Mouse (Mus musculus) hindbrain, embryonic 14.5 days (tissue): Measurements from ENCODE around the gene Slc44a5. TPM values are rescaled to one million over a fixed set of nuclear protein-coding genes. Genes with fewer than 3 reads are reported as not detected.

Source experiments
- ATAC-seq: fragments of 200-750 bp; cut with Nextera tagmentation; 2 replicates; pipeline ENCODE4 v1.8.0; 2017; ENCODE audit warnings: moderate number of reproducible peaks, mild to moderate bottlenecking, moderate TSS enrichment, moderate library complexity; ENCODE audit not compliant: low FRiP score
- DNase-seq: peaks from one replicate; pipeline ENCODE4 v3.0.0-alpha.2; 2015; ENCODE audit warnings: low spot score
- H3K27ac ChIP-seq: fragments of 300-500 bp; sonication (generic); 2 replicates; pipeline ENCODE4 v1.5.1; 2014; ENCODE audit warnings: mild to moderate bottlenecking, moderate library complexity
- H3K27me3 ChIP-seq: fragments of 300-500 bp; sonication (generic); 2 replicates; pipeline ENCODE4 v1.6.1; 2014; ENCODE audit warnings: mild to moderate bottlenecking, low read length, mixed read lengths; ENCODE audit not compliant: control insufficient read depth, insufficient read depth
- H3K36me3 ChIP-seq: fragments of 300-500 bp; sonication (generic); replicated peaks from 2 replicates; pipeline ENCODE4 v1.6.1; 2014; ENCODE audit not compliant: control insufficient read depth, insufficient read depth
- H3K4me1 ChIP-seq: fragments of 300-500 bp; sonication (generic); replicated peaks from 2 replicates; pipeline ENCODE4 v1.6.1; 2014; ENCODE audit warnings: antibody characterized with exemption, low read length, mixed read lengths; ENCODE audit not compliant: control insufficient read depth, insufficient read depth
- H3K4me2 ChIP-seq: fragments of 300-500 bp; sonication (generic); replicated peaks from 2 replicates; pipeline ENCODE4 v1.6.1; 2014; ENCODE audit warnings: mild to moderate bottlenecking, moderate library complexity
- H3K4me3 ChIP-seq: fragments of 300-500 bp; sonication (generic); replicated peaks from 2 replicates; pipeline ENCODE4 v1.5.1; 2014; ENCODE audit warnings: mild to moderate bottlenecking, low read length
- H3K9ac ChIP-seq: fragments of 300-500 bp; sonication (generic); 2 replicates; pipeline ENCODE4 v1.6.1; 2014
- H3K9me3 ChIP-seq: fragments of 300-500 bp; sonication (generic); 2 replicates; pipeline ENCODE4 v1.6.1; 2016; ENCODE audit warnings: low read length; ENCODE audit not compliant: control insufficient read depth
- WGBS: fragments of 180-500 bp; shearing (Covaris S2); extraction: QIAGEN DNeasy Blood & Tissue Kit; methylation state at CpG from one replicate; pipeline ENCODE4 v1.1.7; 2014; 5-methylcytosine and 5-hydroxymethylcytosine counted together
- polyA plus RNA-seq: library from polyadenylated mRNA; unstranded; fragments of >200 nt; fragmentation: Nextera tagmentation; extraction: Ambion mirVana; gene quantifications from 2 replicates; pipeline ENCODE4 v1.2.1, GENCODE M21; 2014

Slc44a5 gene
- polyA plus RNA-seq, 1 experiment from 2014 or later: 11.3 TPM

DNA sequence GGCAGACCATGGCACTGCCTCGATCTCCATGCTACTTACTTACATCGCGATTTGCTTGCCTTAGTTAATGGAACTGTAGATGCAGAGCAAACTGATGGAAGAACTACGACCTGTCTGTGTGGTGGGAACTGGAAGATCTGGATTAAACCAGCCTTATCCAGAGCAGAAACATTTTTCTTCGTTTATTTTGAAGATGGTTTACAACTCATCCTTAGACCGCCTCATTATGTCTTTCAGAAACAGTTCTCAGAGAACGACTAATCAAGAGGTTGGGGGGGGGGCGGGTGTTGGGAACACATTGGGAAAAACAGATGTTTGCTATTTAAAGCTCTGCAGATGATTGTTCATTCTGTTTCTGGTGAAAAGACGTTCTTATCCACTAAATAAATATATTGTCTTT is 210.7 kb downstream of the Slc44a5 start:
- Histone ChIP-seq H3K27me3 (no peaks in the 10 kb centered on the region), H3K4me2 (no peak overlapping the region), H3K27ac (no peak overlapping the region), H3K9me3 (no peaks in the 10 kb centered on the region; the same call in 1 of the 2 replicates), H3K36me3 (no peaks in the 10 kb centered on the region), H3K4me3 (no peak overlapping the region), H3K4me1 (0 out of 2 replicates have a peak, but pooled peaks cover 3% of the 10 kb centered on the region), H3K9ac (no peak overlapping the region)
- DNase-seq: no peak
- ATAC-seq: no peak
- 85% methylated on average over 9 of the region's 9 CpGs for WGBS

GRCm38 (mm10) chr3:154188668-154189067 is 215.4 kb downstream of the Slc44a5 start:
- Histone ChIP-seq H3K4me1 (peaks cover 14% of the 10 kb centered on the region), H3K27ac (no peak overlapping the region), H3K27me3 (no peaks in the 10 kb centered on the region), H3K9me3 (no peaks in the 10 kb centered on the region), H3K36me3 (no peaks in the 10 kb centered on the region), H3K4me3 (no peak overlapping the region), H3K9ac (no peak overlapping the region), H3K4me2 (no peak overlapping the region)
- no peak for ATAC-seq
- no peak for DNase-seq
- WGBS: 69% methylated on average over 9 of the region's 9 CpGs

DNA sequence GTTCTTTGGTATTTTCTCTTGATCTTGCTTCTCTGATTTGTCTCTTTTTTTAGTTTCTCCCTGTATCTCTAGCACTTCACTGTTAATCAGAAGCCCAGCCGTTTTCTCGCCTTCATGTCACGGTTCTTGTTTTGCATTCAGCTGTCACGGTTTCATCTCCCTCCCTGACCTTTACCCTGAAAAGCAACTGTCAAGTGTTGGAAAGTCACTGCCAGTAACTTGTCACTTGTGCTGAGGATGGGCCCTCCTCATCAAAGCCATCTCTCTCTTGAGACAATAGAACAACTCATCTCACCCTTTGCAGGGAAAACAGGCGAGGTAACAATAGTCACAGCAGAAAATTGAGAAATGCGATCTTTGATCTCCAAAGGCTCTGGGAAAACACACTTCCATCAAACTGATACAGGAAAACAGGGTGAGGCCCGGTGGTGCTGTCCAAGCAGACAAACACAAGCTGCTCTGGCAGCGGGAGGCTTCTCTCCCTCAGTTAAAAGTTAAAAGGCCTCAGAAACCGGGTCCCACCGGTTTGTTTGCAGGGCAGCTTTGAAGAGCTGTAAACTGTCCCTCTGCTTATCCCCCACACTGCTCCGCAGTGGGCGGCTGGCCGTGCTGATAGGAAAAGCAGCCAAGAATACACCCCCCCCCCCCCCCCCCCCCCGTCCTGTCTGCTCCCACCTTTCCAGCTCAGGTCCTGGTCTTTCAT is 219.2 kb downstream of the Slc44a5 start:
- peaks cover 17% of the 10 kb centered on the region for H3K4me1 ChIP-seq
- H3K4me2 ChIP-seq: no peak overlapping the region
- DNase-seq (no peak), ATAC-seq (peak; percentile 49; the same call in 1 of the 2 replicates)
- H3K27me3 ChIP-seq: no peaks in the 10 kb centered on the region
- H3K9ac ChIP-seq: no peak overlapping the region
- no peaks in the 10 kb centered on the region for H3K9me3 ChIP-seq
- H3K4me3 ChIP-seq: no peak overlapping the region
- no peaks in the 10 kb centered on the region for H3K36me3 ChIP-seq
- no peak overlapping the region for H3K27ac ChIP-seq
- WGBS: 5% methylated on average over 13 of the region's 14 CpGs

- peaks cover 17% of the 10 kb centered on the region for H3K4me1 ChIP-seq
- DNase-seq (no peak), ATAC-seq (peak; percentile 10; the same call in 1 of the 2 replicates)
- H3K36me3 ChIP-seq: no peaks in the 10 kb centered on the region
- no peaks in the 10 kb centered on the region for H3K27me3 ChIP-seq
- no peak overlapping the region for H3K27ac ChIP-seq
- no peak overlapping the region for H3K4me3 ChIP-seq
- H3K9ac ChIP-seq: no peak overlapping the region
- no peaks in the 10 kb centered on the region for H3K9me3 ChIP-seq
- WGBS: 56% methylated on average over 10 of the region's 10 CpGs
- H3K4me2 ChIP-seq: no peak overlapping the region
These were observed 220.1 kb downstream of the Slc44a5 start for GRCm38 (mm10) chr3:154193189-154193840.

DNA sequence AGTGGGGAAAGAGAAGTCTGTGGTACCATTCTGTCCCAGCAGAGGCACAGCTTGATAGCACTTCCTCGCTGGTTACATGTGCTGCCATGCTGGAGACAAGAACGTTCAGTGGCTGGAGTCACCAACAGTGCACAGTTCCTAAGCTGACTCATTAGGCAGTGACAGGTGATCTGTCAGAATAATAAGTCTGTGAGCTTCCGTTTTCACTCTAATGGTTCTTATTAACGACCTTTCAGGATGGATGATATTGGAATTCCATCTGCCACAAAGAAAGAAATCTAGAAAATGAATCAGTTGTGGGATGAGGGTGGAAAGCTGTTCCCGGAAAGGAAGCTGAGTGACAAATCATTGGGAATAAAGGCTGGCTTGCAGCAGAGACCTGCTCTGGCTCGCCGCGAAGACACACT is 227.2 kb downstream of the Slc44a5 start:
- Histone ChIP-seq H3K27ac (peak overlapping the region; percentile 49; the same call in 1 of the 2 replicates), H3K4me3 (no peak overlapping the region), H3K36me3 (no peaks in the 10 kb centered on the region), H3K4me2 (no peak overlapping the region), H3K9me3 (no peaks in the 10 kb centered on the region), H3K9ac (no peak overlapping the region), H3K27me3 (no peaks in the 10 kb centered on the region), H3K4me1 (peaks cover 5% of the 10 kb centered on the region; the same call in 1 of the 2 replicates)
- peak; percentile 51 for ATAC-seq
- peak; percentile 28 for DNase-seq
- 47% methylated on average over 8 of the region's 8 CpGs for WGBS

- no peak overlapping the region for H3K4me2 ChIP-seq
- H3K36me3 ChIP-seq: no peaks in the 10 kb centered on the region
- no peak overlapping the region for H3K27ac ChIP-seq
- DNase-seq (no peak), ATAC-seq (no peak)
- H3K4me3 ChIP-seq: no peak overlapping the region
- no peaks in the 10 kb centered on the region for H3K27me3 ChIP-seq
- H3K4me1 ChIP-seq: peaks cover 5% of the 10 kb centered on the region; the same call in 1 of the 2 replicates
- H3K9ac ChIP-seq: no peak overlapping the region
- H3K9me3 ChIP-seq: no peaks in the 10 kb centered on the region
- 90% methylated on average over 12 of the region's 12 CpGs for WGBS
These were observed 228.6 kb downstream of the Slc44a5 start for GRCm38 (mm10) chr3:154201796-154202195.

DNA sequence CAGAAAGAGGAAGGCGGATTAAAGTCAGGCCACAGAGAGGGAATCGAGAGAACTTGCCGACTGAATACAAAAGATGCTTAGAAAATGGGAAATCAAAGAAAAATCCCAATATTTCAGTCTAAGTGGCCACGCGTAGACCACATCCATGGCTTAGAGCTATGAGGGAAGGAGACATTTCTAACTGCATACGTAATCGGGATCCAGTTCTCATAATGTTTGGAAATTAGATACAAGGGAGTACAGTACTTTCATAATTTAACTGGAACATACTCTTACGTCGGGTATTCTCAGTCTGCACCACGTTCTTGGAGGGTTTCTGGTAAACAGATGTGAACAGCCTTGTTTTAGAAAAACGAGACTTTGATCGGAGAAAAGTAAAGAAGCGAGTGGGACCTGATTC is 229.1 kb downstream of the Slc44a5 start:
- Histone ChIP-seq H3K27ac (no peak overlapping the region), H3K4me1 (peaks cover 5% of the 10 kb centered on the region; the same call in 1 of the 2 replicates), H3K9ac (no peak overlapping the region), H3K4me3 (no peak overlapping the region), H3K9me3 (no peaks in the 10 kb centered on the region), H3K36me3 (no peaks in the 10 kb centered on the region), H3K4me2 (no peak overlapping the region), H3K27me3 (no peaks in the 10 kb centered on the region)
- WGBS: 91% methylated on average over 13 of the region's 13 CpGs
- ATAC-seq: no peak
- DNase-seq: no peak

DNA sequence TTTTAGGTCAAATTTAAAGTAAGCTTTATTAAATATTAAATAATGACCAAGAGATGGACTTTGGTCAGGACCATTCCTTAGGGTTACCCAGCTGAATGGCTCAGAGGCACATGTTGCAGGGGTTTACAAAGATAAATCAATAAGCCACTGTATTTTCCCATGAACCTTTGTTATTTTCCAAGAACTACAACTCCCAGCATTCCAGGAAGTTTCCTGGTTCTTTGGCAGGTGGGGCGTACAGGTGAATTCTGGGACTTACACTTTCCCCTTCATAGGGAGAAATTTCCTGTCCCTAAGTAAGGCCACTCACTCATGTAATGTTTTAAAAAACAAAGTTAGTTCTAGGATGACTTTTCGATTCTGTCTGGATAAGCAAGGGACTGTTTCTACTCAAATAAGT is 235.2 kb downstream of the Slc44a5 start:
- 93% methylated on average over 2 of the region's 2 CpGs for WGBS
- Histone ChIP-seq H3K27me3 (no peaks in the 10 kb centered on the region), H3K4me1 (peaks cover 12% of the 10 kb centered on the region; the same call in 1 of the 2 replicates), H3K4me2 (no peak overlapping the region), H3K27ac (no peak overlapping the region), H3K36me3 (no peaks in the 10 kb centered on the region), H3K9ac (no peak overlapping the region), H3K9me3 (no peaks in the 10 kb centered on the region), H3K4me3 (no peak overlapping the region)
- DNase-seq: no peak
- ATAC-seq: no peak

GRCm38 (mm10) chr3:154209201-154209754 is 236.0 kb downstream of the Slc44a5 start:
- Histone ChIP-seq H3K4me1 (peaks cover 12% of the 10 kb centered on the region; the same call in 1 of the 2 replicates), H3K4me3 (no peak overlapping the region), H3K4me2 (no peak overlapping the region), H3K27ac (no peak overlapping the region), H3K27me3 (no peaks in the 10 kb centered on the region), H3K36me3 (no peaks in the 10 kb centered on the region), H3K9ac (no peak overlapping the region), H3K9me3 (no peaks in the 10 kb centered on the region)
- ATAC-seq: 0 out of 2 replicates have a peak, but pooled peaks have one; percentile 11
- DNase-seq: no peak
- 33% methylated on average over 4 of the region's 4 CpGs for WGBS
